Mouse (Mus musculus) left cerebral cortex, adult 9 months (tissue): ENCODE measurements around the gene Aqp11.

Source experiments
- DNase-seq, 2 experiments: peaks; one replicate each; pipeline ENCODE4 v3.0.0; 2022; ENCODE audit warnings: low spot score in 2 of 2

The Aqp11 gene

GRCm38 (mm10) chr7:97707809-97708208, 30.3 kb downstream of the Aqp11 start:
- DNase-seq = no peak

GRCm38 (mm10) chr7:97707123-97707522, 31.0 kb downstream of the Aqp11 start:
- no peak for DNase-seq

- no peak for DNase-seq
These were observed 37.0 kb downstream of the Aqp11 start for GRCm38 (mm10) chr7:97701106-97701505.

- DNase-seq = no peak
These were observed 37.9 kb downstream of the Aqp11 start for GRCm38 (mm10) chr7:97700173-97700572.

GRCm38 (mm10) chr7:97696506-97697254, 41.4 kb downstream of the Aqp11 start, which contains the start of gene Clns1a:
Gene Clns1a, plus strand, starts transcription at chr7:97696634.
- DNase-seq = peak; percentile 82 to 95

GRCm38 (mm10) chr7:97696133-97696505, 42.0 kb downstream of the Aqp11 start:
- no peak for DNase-seq

- DNase-seq = no peak
These were observed 42.6 kb downstream of the Aqp11 start for GRCm38 (mm10) chr7:97695441-97695840.

- DNase-seq = no peak
These were observed 50.3 kb downstream of the Aqp11 start for GRCm38 (mm10) chr7:97687831-97688230.

- no peak for DNase-seq
These were observed 58.9 kb downstream of the Aqp11 start for GRCm38 (mm10) chr7:97679239-97679638.
